Mouse (Mus musculus) heart, embryonic 16.5 days (tissue): ENCODE results near the gene Erc2. TPM values are rescaled to one million over a fixed set of nuclear protein-coding genes. Genes with fewer than 3 reads are reported as not detected.

ENCODE experiments used
- ATAC-seq: fragments of 200-750 bp; cut with Nextera tagmentation; replicated peaks from 2 replicates; pipeline ENCODE4 v1.8.0; 2017; ENCODE audit warnings: moderate number of reproducible peaks; ENCODE audit not compliant: insufficient read depth, low FRiP score; ENCODE audit errors: extremely low read depth
- H3K27ac ChIP-seq: fragments of 300-500 bp; sonication (generic); 2 replicates; pipeline ENCODE4 v1.5.1; 2014; ENCODE audit warnings: mild to moderate bottlenecking, low read length, control low read depth, moderate library complexity
- H3K27me3 ChIP-seq: fragments of 300-500 bp; sonication (generic); 2 replicates; pipeline ENCODE4 v1.6.1; 2014; ENCODE audit warnings: low read length, mixed read lengths; ENCODE audit not compliant: control insufficient read depth, insufficient read depth
- H3K36me3 ChIP-seq: fragments of 300-500 bp; sonication (generic); 2 replicates; pipeline ENCODE4 v1.6.1; 2014; ENCODE audit not compliant: control insufficient read depth, insufficient read depth
- H3K4me1 ChIP-seq: fragments of 300-500 bp; sonication (generic); 2 replicates; pipeline ENCODE4 v1.6.1; 2014; ENCODE audit warnings: low read length, mixed read lengths; ENCODE audit not compliant: control insufficient read depth, insufficient read depth
- H3K4me2 ChIP-seq: fragments of 300-500 bp; sonication (generic); 2 replicates; pipeline ENCODE4 v1.6.1; 2014; ENCODE audit warnings: low read depth, mild to moderate bottlenecking, control low read depth, low read length
- H3K4me3 ChIP-seq: fragments of 300-500 bp; sonication (generic); 2 replicates; pipeline ENCODE4 v1.5.1; 2014; ENCODE audit warnings: mild to moderate bottlenecking, control low read depth, low read length
- H3K9ac ChIP-seq: fragments of 300-500 bp; sonication (generic); 2 replicates; pipeline ENCODE4 v1.6.1; 2014; ENCODE audit warnings: low read length, control low read depth
- H3K9me3 ChIP-seq: fragments of 300-500 bp; sonication (generic); replicated peaks from 2 replicates; pipeline ENCODE4 v1.6.1; 2016; ENCODE audit warnings: low read length; ENCODE audit not compliant: control insufficient read depth
- WGBS: fragments of 180-500 bp; shearing (Covaris S2); extraction: QIAGEN DNeasy Blood & Tissue Kit; methylation state at CpG from one replicate; pipeline ENCODE4 v1.1.7; 2014; 5-methylcytosine and 5-hydroxymethylcytosine counted together
- polyA plus RNA-seq: library from polyadenylated mRNA; unstranded; fragments of >200 nt; fragmentation: Nextera tagmentation; extraction: Ambion mirVana; gene quantifications from 2 replicates; pipeline ENCODE4 v1.2.1, GENCODE M21; 2015

Erc2 gene
- polyA plus RNA-seq, 1 experiment from 2014 or later: 1.5 TPM

DNA sequence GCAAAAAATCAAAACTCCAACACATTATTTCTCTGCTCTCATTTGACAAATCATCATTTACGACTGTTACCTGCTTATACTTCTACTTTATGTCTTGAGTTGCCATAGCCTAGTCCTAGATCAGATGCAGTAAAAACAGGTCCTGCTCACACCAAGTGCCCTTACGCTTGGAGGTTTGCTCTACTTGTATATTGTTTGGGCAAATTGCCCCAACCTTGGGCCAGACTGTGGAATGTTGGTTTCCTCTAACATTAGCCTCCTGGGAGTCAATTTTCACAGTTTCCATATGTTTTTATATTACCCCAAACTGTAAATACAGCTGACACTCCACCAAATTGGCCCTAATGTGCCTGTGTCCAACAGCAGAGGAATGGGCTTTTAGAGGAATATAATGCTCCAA is 447.6 kb downstream of the Erc2 start:
- Histone ChIP-seq H3K4me3 (no peak overlapping the region), H3K27ac (no peak overlapping the region), H3K27me3 (no peaks in the 10 kb centered on the region), H3K4me1 (no peaks in the 10 kb centered on the region), H3K9ac (no peak overlapping the region), H3K9me3 (no peaks in the 10 kb centered on the region), H3K36me3 (no peaks in the 10 kb centered on the region), H3K4me2 (no peak overlapping the region)
- ATAC-seq: no peak
- WGBS: 83% methylated on average over 2 of the region's 2 CpGs

DNA sequence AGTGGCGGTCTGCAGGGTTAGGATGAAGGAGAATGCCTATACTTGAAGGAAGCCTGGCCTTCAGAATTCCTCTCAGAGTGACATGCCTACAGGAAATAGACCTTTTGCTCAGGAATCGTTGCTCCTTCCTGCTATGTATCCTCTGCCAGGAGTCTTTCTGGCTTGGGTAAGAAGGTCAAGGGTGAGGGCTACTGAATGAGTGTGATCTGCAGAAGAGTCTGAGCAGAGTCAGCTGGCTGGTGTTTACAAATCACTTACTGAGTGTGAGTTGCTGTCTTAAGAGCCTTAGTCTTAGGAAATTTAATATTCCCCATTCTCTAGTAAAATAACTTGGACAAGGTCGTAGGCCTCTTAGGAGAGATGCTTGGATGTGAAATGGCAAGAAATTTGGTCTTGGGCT is 450.3 kb downstream of the Erc2 start:
- WGBS: 79% methylated on average over 3 of the region's 3 CpGs
- no peak overlapping the region for H3K27ac ChIP-seq
- no peaks in the 10 kb centered on the region for H3K36me3 ChIP-seq
- no peak overlapping the region for H3K4me3 ChIP-seq
- no peak overlapping the region for H3K4me2 ChIP-seq
- no peak for ATAC-seq
- no peak overlapping the region for H3K9ac ChIP-seq
- H3K4me1 ChIP-seq: no peaks in the 10 kb centered on the region
- no peaks in the 10 kb centered on the region for H3K27me3 ChIP-seq
- H3K9me3 ChIP-seq: no peaks in the 10 kb centered on the region

DNA sequence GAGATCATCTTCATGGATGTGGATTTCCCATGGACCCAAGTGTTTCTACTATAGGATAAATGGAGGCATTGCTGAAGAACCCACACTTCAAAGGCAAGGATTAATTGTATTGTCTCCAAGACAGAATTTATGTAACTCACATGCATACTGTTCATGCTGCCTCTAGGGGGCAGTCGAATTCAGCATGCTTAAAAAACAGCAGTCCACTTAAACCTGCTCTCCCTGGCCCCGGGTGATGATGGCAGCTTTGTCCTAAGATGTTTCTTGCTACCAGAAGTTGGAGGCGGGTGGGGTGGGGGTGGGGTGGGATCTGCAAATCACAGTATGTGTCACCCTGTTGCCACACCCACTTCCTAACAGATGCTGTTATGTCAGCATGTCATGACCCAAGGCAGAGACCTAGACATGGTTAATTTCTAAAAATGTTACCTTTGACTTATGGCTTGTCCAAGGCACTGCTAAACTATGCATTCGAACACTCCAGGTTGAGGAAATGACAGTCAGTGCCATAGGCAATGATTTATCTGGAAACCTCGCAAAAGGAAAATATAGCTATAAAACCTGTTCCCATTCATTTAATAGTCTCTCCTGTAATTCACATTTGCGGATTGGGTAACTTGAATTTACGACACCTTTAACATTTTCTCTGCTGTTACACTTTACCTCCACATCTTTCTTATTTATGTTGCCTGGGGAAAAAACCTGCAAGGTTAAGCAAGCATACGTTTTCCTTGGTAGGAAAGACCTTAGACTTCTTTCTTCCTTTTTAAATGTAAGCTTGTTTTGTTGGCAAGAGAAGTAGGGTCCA is 467.6 kb downstream of the Erc2 start:
- Histone ChIP-seq H3K27ac (no peak overlapping the region), H3K9ac (no peak overlapping the region), H3K9me3 (no peaks in the 10 kb centered on the region), H3K36me3 (no peaks in the 10 kb centered on the region), H3K4me2 (no peak overlapping the region), H3K27me3 (no peaks in the 10 kb centered on the region), H3K4me1 (no peaks in the 10 kb centered on the region), H3K4me3 (no peak overlapping the region)
- ATAC-seq: no peak
- WGBS: 68% methylated on average over 8 of the region's 8 CpGs

DNA sequence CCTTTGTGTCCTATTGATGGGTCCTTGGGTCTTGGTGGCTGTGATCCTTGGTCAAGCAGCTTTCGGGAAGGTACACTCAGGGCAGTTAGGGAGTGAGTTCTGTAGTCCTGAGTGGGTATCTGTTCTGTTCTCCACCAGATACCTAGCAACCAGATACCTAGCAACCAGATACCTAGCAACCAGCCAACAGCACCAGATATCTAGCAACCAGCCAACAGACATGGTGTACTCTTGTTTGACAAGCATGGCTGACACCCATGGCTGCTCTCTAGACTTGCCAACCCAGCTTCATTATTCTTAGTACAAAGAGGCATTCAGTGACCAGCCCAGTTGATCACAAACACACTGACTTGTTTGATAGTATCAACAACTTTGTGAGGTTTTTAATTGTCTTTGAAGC is 469.1 kb downstream of the Erc2 start:
- Histone ChIP-seq H3K4me1 (no peaks in the 10 kb centered on the region), H3K27me3 (no peaks in the 10 kb centered on the region), H3K4me3 (no peak overlapping the region), H3K4me2 (no peak overlapping the region), H3K9ac (no peak overlapping the region), H3K36me3 (no peaks in the 10 kb centered on the region), H3K9me3 (no peaks in the 10 kb centered on the region), H3K27ac (no peak overlapping the region)
- no peak for ATAC-seq
- WGBS: 100% methylated on average over 1 of the region's 1 CpGs

DNA sequence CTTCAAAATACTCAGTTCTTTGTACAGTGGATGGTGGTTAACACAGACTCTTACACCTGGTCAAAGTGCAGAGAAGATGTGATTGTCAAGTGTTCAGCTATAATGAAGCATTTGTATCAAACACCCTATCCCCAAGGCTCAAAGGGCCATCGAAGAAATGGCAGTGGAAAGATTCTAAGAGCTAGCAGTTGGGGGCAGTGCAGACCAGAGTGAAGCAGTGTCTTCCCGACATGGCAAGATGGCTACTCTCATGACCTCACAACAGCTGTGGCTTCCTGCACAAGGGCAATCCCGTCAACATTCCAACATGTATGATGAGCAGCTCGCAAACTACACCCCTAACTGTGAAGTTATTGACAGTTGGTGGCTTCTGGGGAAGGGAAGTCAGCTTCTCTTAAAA is 471.0 kb downstream of the Erc2 start:
- Histone ChIP-seq H3K9ac (no peak overlapping the region), H3K4me2 (no peak overlapping the region), H3K27ac (no peak overlapping the region), H3K4me3 (no peak overlapping the region), H3K36me3 (no peaks in the 10 kb centered on the region), H3K4me1 (no peaks in the 10 kb centered on the region), H3K9me3 (no peaks in the 10 kb centered on the region), H3K27me3 (no peaks in the 10 kb centered on the region)
- 58% methylated on average over 4 of the region's 4 CpGs for WGBS
- ATAC-seq: no peak

DNA sequence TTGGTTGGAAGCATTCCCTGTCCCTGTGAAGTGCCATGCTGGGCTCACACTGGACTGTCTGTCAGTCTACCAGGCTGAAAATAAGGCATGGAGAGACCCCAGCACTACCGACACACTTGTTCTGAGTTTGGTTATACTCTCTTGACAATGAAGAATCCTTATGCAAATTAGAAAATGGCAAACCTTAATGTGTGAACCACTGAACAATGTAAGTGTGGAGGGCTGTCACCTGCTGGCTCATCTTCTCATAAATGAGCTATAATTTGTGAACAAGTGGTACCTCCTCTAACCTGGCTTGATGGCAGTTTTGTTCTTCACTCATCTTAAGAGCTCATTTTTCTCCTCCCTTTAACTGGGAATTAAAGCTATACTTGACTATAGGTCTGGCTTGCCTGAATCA is 471.7 kb downstream of the Erc2 start:
- H3K4me2 ChIP-seq: no peak overlapping the region
- no peaks in the 10 kb centered on the region for H3K4me1 ChIP-seq
- H3K36me3 ChIP-seq: no peaks in the 10 kb centered on the region
- 97% methylated on average over 1 of the region's 1 CpGs for WGBS
- no peaks in the 10 kb centered on the region for H3K27me3 ChIP-seq
- H3K4me3 ChIP-seq: no peak overlapping the region
- no peaks in the 10 kb centered on the region for H3K9me3 ChIP-seq
- H3K9ac ChIP-seq: no peak overlapping the region
- ATAC-seq: no peak
- H3K27ac ChIP-seq: no peak overlapping the region

DNA sequence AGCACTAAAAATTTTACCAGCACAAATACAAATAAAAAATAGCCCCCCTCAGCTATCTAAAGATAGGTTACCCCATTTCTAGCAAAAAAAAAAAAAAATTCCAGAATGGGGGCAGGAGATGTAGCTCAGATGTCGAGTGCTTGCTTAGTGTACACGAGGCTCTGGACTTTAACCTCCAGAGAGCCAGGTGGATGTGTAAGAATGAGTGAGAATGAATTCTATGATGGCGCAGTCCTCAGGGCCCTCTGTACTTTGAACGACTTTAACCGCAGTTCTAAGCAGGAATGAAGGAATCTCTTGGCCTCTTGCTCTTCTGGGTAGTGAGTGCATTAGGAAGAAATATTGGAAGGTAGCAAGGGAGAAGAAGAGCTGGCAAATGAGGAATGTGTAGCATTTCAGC is 476.9 kb downstream of the Erc2 start:
- WGBS: 81% methylated on average over 5 of the region's 5 CpGs
- no peak overlapping the region for H3K4me3 ChIP-seq
- H3K9ac ChIP-seq: no peak overlapping the region
- no peak for ATAC-seq
- H3K9me3 ChIP-seq: no peaks in the 10 kb centered on the region
- no peaks in the 10 kb centered on the region for H3K4me1 ChIP-seq
- H3K36me3 ChIP-seq: no peaks in the 10 kb centered on the region
- H3K27me3 ChIP-seq: no peaks in the 10 kb centered on the region
- no peak overlapping the region for H3K27ac ChIP-seq
- no peak overlapping the region for H3K4me2 ChIP-seq

DNA sequence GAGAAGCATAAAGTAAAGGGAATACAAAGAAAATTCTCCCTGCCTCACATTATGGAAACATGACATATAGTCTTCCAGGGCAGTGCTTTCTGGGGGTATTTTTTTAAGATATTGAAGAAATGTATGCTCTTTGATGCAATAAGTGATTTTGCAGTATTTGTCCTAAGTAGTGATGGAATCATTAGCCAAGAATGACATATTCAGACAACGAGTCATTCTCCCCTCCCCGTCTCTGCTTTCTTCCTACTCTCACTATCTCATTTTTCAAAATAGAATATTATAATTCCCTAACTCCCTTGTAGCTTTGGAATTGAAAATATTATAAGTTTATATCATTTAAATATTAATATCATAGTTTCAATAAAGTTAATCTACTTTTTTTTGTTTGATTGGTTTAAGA is 490.9 kb downstream of the Erc2 start:
- no peak overlapping the region for H3K4me2 ChIP-seq
- no peaks in the 10 kb centered on the region for H3K27me3 ChIP-seq
- no peaks in the 10 kb centered on the region for H3K9me3 ChIP-seq
- 61% methylated on average over 2 of the region's 2 CpGs for WGBS
- no peak overlapping the region for H3K9ac ChIP-seq
- H3K36me3 ChIP-seq: no peaks in the 10 kb centered on the region
- H3K27ac ChIP-seq: no peak overlapping the region
- ATAC-seq: no peak
- no peak overlapping the region for H3K4me3 ChIP-seq
- no peaks in the 10 kb centered on the region for H3K4me1 ChIP-seq

DNA sequence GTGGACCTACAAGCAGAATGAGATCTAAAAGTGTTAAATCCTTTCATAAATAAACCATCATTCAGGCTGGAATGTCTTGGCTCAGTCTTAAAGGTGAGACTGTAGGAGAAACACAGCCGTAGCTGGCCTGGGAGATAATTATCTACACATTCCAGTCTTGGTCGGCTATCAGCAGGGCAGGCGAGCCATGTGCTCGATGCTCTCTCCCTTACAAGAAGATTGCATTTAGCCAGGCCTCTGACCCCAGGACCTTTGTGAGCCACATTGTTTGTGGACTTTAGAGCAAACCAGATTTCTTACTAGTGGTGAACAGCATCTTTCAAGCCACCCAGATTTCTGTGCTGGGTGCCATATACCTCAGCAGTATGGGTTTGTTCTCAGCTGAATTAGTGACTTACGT is 498.6 kb downstream of the Erc2 start:
- 41% methylated on average over 5 of the region's 5 CpGs for WGBS

More for the DNA sequence above, 498.6 kb downstream of the Erc2 start:
- H3K4me3 ChIP-seq: no peak overlapping the region
- no peak overlapping the region for H3K4me2 ChIP-seq
- H3K27me3 ChIP-seq: no peaks in the 10 kb centered on the region
- no peak for ATAC-seq
- no peak overlapping the region for H3K9ac ChIP-seq
- peaks cover 6% of the 10 kb centered on the region; the same call in 1 of the 2 replicates for H3K4me1 ChIP-seq
- H3K36me3 ChIP-seq: no peaks in the 10 kb centered on the region
- no peak overlapping the region for H3K27ac ChIP-seq
- H3K9me3 ChIP-seq: no peaks in the 10 kb centered on the region
